Mouse (Mus musculus): ENCODE results near the gene Pde1b. TPM values are rescaled to one million over a fixed set of nuclear protein-coding genes. Genes with fewer than 3 reads are reported as not detected.

Pde1b gene
- polyA plus RNA-seq, 1 experiment = not detected

DNA sequence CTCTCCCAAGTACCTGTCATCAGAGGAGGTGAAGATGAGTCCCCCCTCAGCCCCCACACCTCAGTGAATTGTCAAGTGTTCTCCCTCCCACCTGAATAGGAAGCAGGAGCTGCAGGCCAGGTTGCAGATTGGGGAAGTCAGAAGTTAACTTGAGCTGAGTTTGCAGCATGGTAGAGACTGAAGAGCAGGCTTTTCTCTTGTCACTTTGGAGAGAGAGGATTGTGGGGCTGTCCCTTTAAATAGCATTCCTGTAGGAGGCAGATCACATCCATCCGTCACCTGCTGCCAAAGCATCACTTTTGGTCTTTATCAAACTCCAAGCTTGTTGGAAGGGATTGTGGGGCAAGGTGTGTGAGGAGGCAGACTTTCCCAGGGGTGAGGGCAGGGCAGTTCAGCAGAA is 2.1 kb upstream of the Pde1b start:
- WGBS = 81% methylated on average over 1 of the region's 1 CpGs
- TF ChIP-seq POLR2A (IDR thresholded peaks at IDR 0.05; ENCODE audit: insufficient read depth, low read depth, low read length) (no peak), CTCF (IDR thresholded peaks at IDR 0.05; ENCODE audit: insufficient read depth, low read depth, low read length) (no peak)
- H3K4me3 ChIP-seq (ENCODE audit: insufficient read depth, low read depth, low read length) = no peak overlapping the region

DNA sequence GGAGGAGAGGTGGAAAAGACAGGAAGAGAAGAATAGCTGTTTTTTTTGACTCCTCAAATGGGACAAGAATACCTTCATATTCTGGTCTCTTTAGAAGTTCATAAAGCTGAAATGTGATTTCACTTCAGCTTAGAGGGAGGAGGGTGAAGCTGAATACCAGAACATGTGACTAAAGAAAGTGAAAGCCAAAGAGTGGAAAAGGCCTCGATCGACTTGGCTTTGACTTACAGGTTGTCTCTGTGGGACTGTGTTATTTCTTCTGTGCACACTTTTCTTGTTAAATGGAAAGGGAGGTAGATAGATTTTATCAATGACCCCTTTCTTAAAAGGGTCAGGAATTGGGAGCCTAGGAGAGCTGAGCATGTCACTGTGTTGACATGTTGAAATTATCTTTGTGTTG is 1.6 kb upstream of the Pde1b start:
- 51% methylated on average over 2 of the region's 2 CpGs for WGBS
- Histone ChIP-seq H3K27ac (ENCODE audit: insufficient read depth, low read depth, low read length) (no peak overlapping the region), H3K4me3 (ENCODE audit: insufficient read depth, low read depth, low read length) (no peak overlapping the region), H3K4me1 (ENCODE audit: control insufficient read depth, insufficient read depth, low read length) (peaks cover 9% of the 10 kb centered on the region)
- TF ChIP-seq CTCF (IDR thresholded peaks at IDR 0.05; ENCODE audit: insufficient read depth, low read depth, low read length) (no peak), POLR2A (IDR thresholded peaks at IDR 0.05; ENCODE audit: insufficient read depth, low read depth, low read length) (no peak)

More for the DNA sequence above, 2.1 kb upstream of the Pde1b start:
- no peak overlapping the region for H3K27ac ChIP-seq (ENCODE audit: insufficient read depth, low read depth, low read length)
- peaks cover 9% of the 10 kb centered on the region for H3K4me1 ChIP-seq (ENCODE audit: control insufficient read depth, insufficient read depth, low read length)

DNA sequence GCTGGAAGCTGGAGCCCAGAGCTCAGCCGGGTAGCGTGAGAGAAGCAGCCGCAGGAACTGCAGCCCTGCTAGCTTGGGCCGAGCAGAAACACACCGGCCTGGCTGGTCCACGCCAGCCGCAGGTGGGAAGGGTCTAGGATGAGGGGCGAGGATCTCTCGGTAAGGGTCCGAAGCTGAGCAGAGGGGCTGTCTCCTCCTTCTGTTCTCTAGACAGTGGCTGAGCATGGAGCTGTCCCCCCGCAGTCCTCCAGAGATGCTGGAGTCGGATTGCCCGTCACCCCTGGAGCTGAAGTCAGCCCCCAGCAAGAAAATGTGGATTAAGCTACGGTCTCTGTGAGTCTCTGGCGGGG is 392 bp downstream of the Pde1b start:
- peak overlapping the region; percentile 94 for H3K27ac ChIP-seq (ENCODE audit: insufficient read depth, low read depth, low read length)
- H3K4me1 ChIP-seq (ENCODE audit: control insufficient read depth, insufficient read depth, low read length) = peaks cover 9% of the 10 kb centered on the region
- peak overlapping the region; percentile 93 for H3K4me3 ChIP-seq (ENCODE audit: insufficient read depth, low read depth, low read length)
- TF ChIP-seq POLR2A (IDR thresholded peaks at IDR 0.05; ENCODE audit: insufficient read depth, low read depth, low read length) (no peak), CTCF (IDR thresholded peaks at IDR 0.05; ENCODE audit: insufficient read depth, low read depth, low read length) (no peak)
- 5% methylated on average over 15 of the region's 15 CpGs for WGBS

DNA sequence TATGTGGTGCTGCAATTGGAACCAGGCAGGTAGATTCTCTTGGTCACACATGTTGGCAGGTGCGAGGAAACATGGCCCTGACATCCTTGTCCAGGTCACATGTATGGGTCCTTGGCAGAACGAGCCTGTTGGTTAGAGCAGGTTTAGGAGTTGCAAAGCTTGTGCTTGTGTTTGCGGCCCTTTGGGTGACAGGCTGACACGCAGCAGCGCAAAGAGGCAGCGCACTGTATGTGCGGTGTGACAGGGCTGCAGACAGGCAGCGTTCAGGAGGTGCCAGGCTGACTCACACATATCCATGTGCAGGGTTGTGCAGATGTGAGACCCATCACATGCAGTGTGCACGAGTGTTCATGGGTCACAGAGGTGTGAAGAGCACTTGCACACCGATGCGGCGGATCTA is 826 bp downstream of the Pde1b start:
- WGBS = 17% methylated on average over 12 of the region's 12 CpGs
- Histone ChIP-seq H3K27ac (ENCODE audit: insufficient read depth, low read depth, low read length) (0 out of 2 replicates have a peak overlapping the region, but pooled peaks have one; percentile 11), H3K4me1 (ENCODE audit: control insufficient read depth, insufficient read depth, low read length) (peaks cover 9% of the 10 kb centered on the region), H3K4me3 (ENCODE audit: insufficient read depth, low read depth, low read length) (peak overlapping the region; percentile 93)
- TF ChIP-seq CTCF (IDR thresholded peaks at IDR 0.05; ENCODE audit: insufficient read depth, low read depth, low read length) = no peak
- no peak for TF ChIP-seq POLR2A (IDR thresholded peaks at IDR 0.05; ENCODE audit: insufficient read depth, low read depth, low read length)

DNA sequence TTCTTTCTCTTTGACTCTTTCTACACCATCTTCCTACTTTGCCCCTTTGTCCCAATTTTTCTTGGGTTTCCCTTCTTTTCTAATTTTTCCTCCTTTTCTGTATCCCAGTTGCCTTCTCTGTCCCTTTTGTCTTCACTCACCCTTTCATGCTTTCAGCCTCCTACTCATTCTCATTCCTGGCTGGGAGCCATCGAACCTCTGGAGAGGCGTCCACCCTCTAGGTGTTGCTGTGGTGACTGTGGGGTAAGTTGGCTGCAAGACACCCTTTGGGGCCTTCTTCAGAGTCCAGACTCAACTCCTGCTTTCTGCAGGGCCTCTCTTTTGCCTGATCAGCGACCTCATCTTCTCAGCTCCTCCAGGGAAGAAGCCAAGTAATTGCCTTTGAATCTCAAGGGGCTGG is 6.5 kb downstream of the Pde1b start:
- Histone ChIP-seq H3K4me1 (ENCODE audit: control insufficient read depth, insufficient read depth, low read length) (peaks cover 14% of the 10 kb centered on the region), H3K4me3 (ENCODE audit: insufficient read depth, low read depth, low read length) (no peak overlapping the region), H3K27ac (ENCODE audit: insufficient read depth, low read depth, low read length) (no peak overlapping the region)
- TF ChIP-seq POLR2A (IDR thresholded peaks at IDR 0.05; ENCODE audit: insufficient read depth, low read depth, low read length) (no peak), CTCF (IDR thresholded peaks at IDR 0.05; ENCODE audit: insufficient read depth, low read depth, low read length) (no peak)
- 37% methylated on average over 3 of the region's 3 CpGs for WGBS

DNA sequence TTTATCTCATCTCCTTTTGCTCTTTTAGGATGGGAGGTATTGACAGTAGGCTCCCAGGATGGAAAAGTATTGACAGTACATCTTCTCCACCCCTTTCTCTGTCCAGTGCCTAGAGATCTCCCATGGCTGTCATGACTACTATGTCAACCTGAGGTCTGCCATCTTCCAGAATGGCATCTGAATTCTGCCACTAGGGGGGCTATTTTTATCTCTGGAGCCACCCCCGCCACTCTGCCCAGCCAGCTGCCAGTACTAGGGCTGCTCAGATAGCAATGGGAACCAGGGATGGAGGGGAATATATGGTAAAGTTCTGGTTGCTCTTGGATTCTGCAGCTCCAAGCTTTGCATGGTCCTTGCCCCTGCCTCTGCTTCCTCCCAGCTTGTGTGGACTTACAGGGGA is 8.8 kb downstream of the Pde1b start:
- Histone ChIP-seq H3K27ac (ENCODE audit: insufficient read depth, low read depth, low read length) (no peak overlapping the region), H3K4me3 (ENCODE audit: insufficient read depth, low read depth, low read length) (no peak overlapping the region), H3K4me1 (ENCODE audit: control insufficient read depth, insufficient read depth, low read length) (peaks cover 23% of the 10 kb centered on the region)
- 76% methylated on average over 1 of the region's 1 CpGs for WGBS
- TF ChIP-seq CTCF (IDR thresholded peaks at IDR 0.05; ENCODE audit: insufficient read depth, low read depth, low read length) = no peak
- no peak for TF ChIP-seq POLR2A (IDR thresholded peaks at IDR 0.05; ENCODE audit: insufficient read depth, low read depth, low read length)

DNA sequence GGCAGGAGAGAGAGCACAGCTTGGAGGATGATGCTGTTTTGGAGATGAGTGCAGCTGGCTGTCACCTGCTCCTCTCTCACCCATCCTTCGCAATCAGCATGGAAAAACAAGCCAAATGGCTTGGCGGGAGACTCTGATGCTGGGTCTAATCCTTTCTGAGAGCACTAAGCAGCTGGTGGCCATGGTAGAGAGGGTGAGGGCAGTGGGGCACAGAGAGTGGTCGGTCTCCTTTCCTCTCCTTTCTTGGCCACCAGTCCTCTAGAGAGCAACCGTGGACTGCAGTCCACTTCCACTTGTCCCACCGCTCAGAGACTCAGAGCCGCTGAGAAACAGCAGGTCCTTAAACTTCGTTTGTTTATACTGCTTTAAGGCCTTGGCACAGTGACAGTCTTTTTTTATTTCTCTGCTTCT is 10.8 kb downstream of the Pde1b start:
- no peak overlapping the region for H3K4me3 ChIP-seq (ENCODE audit: insufficient read depth, low read depth, low read length)
- peak overlapping the region; percentile 13; the same call in 1 of the 2 replicates for H3K27ac ChIP-seq (ENCODE audit: insufficient read depth, low read depth, low read length)
- WGBS = 8% methylated on average over 7 of the region's 7 CpGs
- H3K4me1 ChIP-seq (ENCODE audit: control insufficient read depth, insufficient read depth, low read length) = peaks cover 27% of the 10 kb centered on the region
- TF ChIP-seq CTCF (IDR thresholded peaks at IDR 0.05; ENCODE audit: insufficient read depth, low read depth, low read length) (no peak), POLR2A (IDR thresholded peaks at IDR 0.05; ENCODE audit: insufficient read depth, low read depth, low read length) (no peak)

DNA sequence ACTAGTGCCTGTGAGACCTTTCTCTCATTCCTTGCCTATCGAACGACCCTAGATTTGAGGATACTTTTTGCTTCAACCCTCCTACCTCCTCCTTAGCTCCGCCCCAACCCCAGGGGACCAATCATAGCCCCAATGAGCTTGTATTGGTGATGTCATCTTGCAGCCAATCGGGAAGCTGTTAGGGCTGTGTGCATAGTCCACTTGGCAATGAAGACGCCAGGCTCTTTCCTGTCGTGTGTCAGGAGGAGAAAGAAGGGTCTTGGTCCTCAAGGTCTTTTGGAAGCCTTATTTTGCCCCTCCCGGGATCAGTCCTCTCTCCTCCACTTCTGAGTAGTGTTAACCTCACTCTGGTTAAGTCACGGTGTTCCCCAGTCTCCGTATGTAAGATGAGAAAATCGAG is 11.3 kb downstream of the Pde1b start:
- Histone ChIP-seq H3K27ac (ENCODE audit: insufficient read depth, low read depth, low read length) (peak overlapping the region; percentile 83), H3K4me3 (ENCODE audit: insufficient read depth, low read depth, low read length) (peak overlapping the region; percentile 27), H3K4me1 (ENCODE audit: control insufficient read depth, insufficient read depth, low read length) (peaks cover 28% of the 10 kb centered on the region)
- TF ChIP-seq CTCF (IDR thresholded peaks at IDR 0.05; ENCODE audit: insufficient read depth, low read depth, low read length) = no peak
- peak; percentile 52 for TF ChIP-seq POLR2A (IDR thresholded peaks at IDR 0.05; ENCODE audit: insufficient read depth, low read depth, low read length)
- WGBS = 2% methylated on average over 10 of the region's 10 CpGs

DNA sequence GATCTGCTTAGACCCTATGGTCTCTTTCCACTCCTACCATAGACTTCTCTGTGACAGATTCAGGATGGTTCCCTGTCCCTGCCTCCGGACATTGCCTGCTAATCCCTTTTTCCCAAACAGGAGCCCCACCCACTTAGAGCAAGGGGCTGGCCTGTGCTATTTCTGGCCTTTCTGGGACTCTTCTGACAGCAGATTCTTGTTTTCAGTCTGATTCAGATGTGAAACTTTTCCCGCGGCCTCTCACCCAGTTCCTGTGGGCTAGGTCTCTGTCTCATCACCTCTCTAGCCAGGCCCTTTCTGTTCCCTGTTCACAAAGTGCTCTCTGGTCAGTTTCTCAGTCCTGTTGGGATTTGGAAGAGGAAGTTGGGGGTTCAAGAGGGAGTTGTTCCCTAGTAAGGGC is 12.1 kb downstream of the Pde1b start:
- WGBS = 21% methylated on average over 3 of the region's 3 CpGs
- TF ChIP-seq POLR2A (IDR thresholded peaks at IDR 0.05; ENCODE audit: insufficient read depth, low read depth, low read length) (no peak), CTCF (IDR thresholded peaks at IDR 0.05; ENCODE audit: insufficient read depth, low read depth, low read length) (no peak)
- Histone ChIP-seq H3K27ac (ENCODE audit: insufficient read depth, low read depth, low read length) (no peak overlapping the region; the same call in 1 of the 2 replicates), H3K4me3 (ENCODE audit: insufficient read depth, low read depth, low read length) (no peak overlapping the region), H3K4me1 (ENCODE audit: control insufficient read depth, insufficient read depth, low read length) (peaks cover 30% of the 10 kb centered on the region)

All from olfactory bulb, adult 2 months (tissue).